Mouse (Mus musculus): ENCODE measurements around the gene Olfr1386.
"Not testable (repeated sequence)": the region's sequence is repeated elsewhere in the genome, so short reads cannot be mapped to it uniquely, and the experiment has no call there.

DNA sequence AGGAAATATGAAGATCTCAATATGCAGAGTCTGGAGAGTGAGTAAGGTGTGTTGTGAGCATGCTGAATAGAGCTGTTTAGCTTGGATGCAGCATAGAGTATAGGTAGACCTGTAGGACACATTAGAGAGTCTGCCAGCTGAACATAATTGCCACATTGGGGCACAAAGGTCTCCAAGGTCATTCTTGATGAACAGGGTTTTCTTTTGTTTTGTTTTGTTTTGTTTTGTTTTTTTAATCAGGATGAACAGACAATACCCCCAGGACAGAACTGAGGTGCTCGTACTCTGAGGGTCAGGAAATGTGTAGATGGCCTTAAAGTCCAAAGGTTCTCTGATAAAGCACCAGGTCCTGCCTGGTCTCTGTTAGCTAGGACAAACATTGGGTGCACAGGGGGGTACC, 23.9 kb downstream of the Olfr1386 start, which contains the start of gene Olfr1385:
- not testable (repeated sequence) for TF ChIP-seq NELFE (IDR thresholded peaks at IDR 0.05; ENCODE audit: low read depth, low read length); MAX (IDR thresholded peaks at IDR 0.05; ENCODE audit: low read length); POLR2A (IDR thresholded peaks at IDR 0.05; ENCODE audit: control insufficient read depth in 1 of 2, insufficient read depth in 1 of 2, low read depth in 1 of 2, low read length in 2 of 2, poor library complexity in 1 of 2); JUND (IDR thresholded peaks at IDR 0.05; ENCODE audit: low read depth, low read length); CTCF (IDR thresholded peaks at IDR 0.05 in 2 of 3, conservative IDR thresholded peaks at IDR 0.05 in 1 of 3; ENCODE audit: control insufficient read depth in 1 of 3, insufficient read depth in 1 of 3, low read depth in 2 of 3, low read length in 3 of 3, poor library complexity in 1 of 3, severe bottlenecking in 1 of 3); TAL1 (IDR thresholded peaks at IDR 0.05; ENCODE audit: low read length); ZC3H11A (IDR thresholded peaks at IDR 0.05; ENCODE audit: low read depth, low read length)
